Mouse (Mus musculus) CH12.LX (cell line): ENCODE results near the gene Kat8.

Source experiments
- BHLHE40 ChIP-seq: IDR thresholded peaks from 2 replicates; pipeline ENCODE4 v1.6.1; 2011; ENCODE audit warnings: mild to moderate bottlenecking, low read depth, low read length, improper control_type of control experiment
- CTCF ChIP-seq, 2 experiments: IDR thresholded peaks in 1 of 2; conservative IDR thresholded peaks in 1 of 2; 2 replicates each; pipeline ENCODE4 v1.5.1; 2011 to 2012; ENCODE audit warnings: low read depth in 2 of 2, low read length in 2 of 2, improper control_type of control experiment in 1 of 2, inconsistent platforms in 1 of 2, mild to moderate bottlenecking in 1 of 2, moderate library complexity in 1 of 2
- E2F4 ChIP-seq: IDR thresholded peaks from 2 replicates; pipeline ENCODE4 v1.6.1; 2011; ENCODE audit warnings: low read depth, low read length, improper control_type of control experiment; ENCODE audit not compliant: insufficient replicate concordance
- ELF1 ChIP-seq: IDR thresholded peaks from 2 replicates; pipeline ENCODE4 v1.6.1; 2014; ENCODE audit warnings: low read depth, mild to moderate bottlenecking, inconsistent platforms, low read length, improper control_type of control experiment
- EP300 ChIP-seq: IDR thresholded peaks from 2 replicates; pipeline ENCODE4 v1.6.1; 2011; ENCODE audit warnings: low read length, improper control_type of control experiment
- HCFC1 ChIP-seq: IDR thresholded peaks from 2 replicates; pipeline ENCODE4 v1.6.1; 2012; ENCODE audit warnings: low read depth, mild to moderate bottlenecking, inconsistent platforms, low read length, improper control_type of control experiment
- IRF4 ChIP-seq: IDR thresholded peaks from 2 replicates; pipeline ENCODE4 v1.6.1; 2014; ENCODE audit warnings: low read depth, mild to moderate bottlenecking, inconsistent platforms, low read length, improper control_type of control experiment
- MAX ChIP-seq: IDR thresholded peaks from 2 replicates; pipeline ENCODE4 v1.6.1; 2011; ENCODE audit warnings: low read length, improper control_type of control experiment
- POLR2AphosphoS2 ChIP-seq: IDR thresholded peaks from 2 replicates; pipeline ENCODE4 v1.6.1; 2011; ENCODE audit warnings: low read depth, low read length, improper control_type of control experiment
- RAD21 ChIP-seq: IDR thresholded peaks from 2 replicates; pipeline ENCODE4 v1.6.1; 2011; ENCODE audit warnings: low read depth, mild to moderate bottlenecking, low read length, improper control_type of control experiment, moderate library complexity
- ZKSCAN1 ChIP-seq: IDR thresholded peaks from 2 replicates; pipeline ENCODE4 v1.6.1; 2012; ENCODE audit warnings: low read depth, inconsistent platforms, low read length, improper control_type of control experiment, borderline replicate concordance

GRCm38 (mm10) chr7:127908656-127909055 is 3.7 kb upstream of the Kat8 start:
- TF ChIP-seq POLR2AphosphoS2 (no peak), CTCF (conservative IDR thresholded peaks at IDR 0.05 in 1 of 2, IDR thresholded peaks at IDR 0.05 in 1 of 2; ENCODE audit: low read depth in 2 of 2, low read length in 2 of 2) (no peak), BHLHE40 (no peak), HCFC1 (no peak), EP300 (no peak), ELF1 (no peak), IRF4 (no peak), ZKSCAN1 (no peak), E2F4 (no peak), RAD21 (no peak), MAX (no peak)
